Mouse (Mus musculus): ENCODE results near the gene Tnfrsf14.

DNA sequence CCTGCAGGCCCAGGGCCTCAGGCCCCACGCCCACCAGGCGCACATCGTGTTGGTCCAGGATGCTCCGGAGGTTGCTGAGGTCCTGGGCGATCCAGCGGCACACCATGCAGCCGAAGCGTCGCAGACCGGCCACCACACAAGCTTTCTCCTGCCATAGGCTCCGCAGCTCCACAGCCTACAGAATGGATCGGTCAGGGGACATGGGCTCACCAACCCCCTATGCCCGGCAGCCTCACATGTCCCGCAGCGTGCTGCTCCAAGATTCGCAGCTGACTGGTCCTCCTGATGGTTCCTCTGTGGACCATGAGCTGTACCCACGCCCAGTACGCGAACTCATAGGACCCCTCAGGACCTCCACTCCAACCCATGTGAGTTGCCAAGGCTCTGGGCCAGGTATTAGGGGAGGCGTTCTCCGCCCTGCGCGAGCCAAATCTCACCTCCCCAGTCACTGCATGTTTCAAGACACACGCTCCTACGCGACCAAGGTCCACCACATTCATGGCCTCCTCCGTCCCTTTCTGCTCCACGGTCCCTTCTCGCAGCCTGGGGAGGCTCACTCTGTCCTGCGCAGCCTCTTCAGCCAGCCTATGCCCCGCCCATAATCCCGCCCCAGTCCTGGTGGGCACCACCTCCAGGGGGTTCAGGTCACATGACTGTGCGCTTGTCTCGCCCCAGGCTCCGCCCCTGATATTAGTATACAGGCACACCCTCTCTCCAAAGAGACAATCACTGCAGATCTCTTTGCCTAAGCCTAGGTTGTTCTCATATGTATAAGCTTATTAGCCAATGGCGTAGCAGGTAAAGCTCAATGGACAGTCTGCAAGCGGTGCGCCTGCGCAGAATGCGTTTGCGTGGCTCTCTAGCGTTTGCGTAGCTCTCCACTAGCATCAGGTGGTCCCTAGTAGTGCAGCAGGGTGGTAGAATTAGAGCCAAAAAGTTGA lies 29.6 kb downstream of the Tnfrsf14 start, which contains the start of gene Fam213b:
- TF ChIP-seq CTCF (IDR thresholded peaks at IDR 0.05; ENCODE audit: low read depth) = no peak
- TF ChIP-seq EP300 (IDR thresholded peaks at IDR 0.05; ENCODE audit: low read depth) = no peak
